Mouse (Mus musculus) thymus, postnatal 0 days (tissue): ENCODE data around the gene Prkce. TPM values are rescaled to one million over a fixed set of nuclear protein-coding genes. Genes with fewer than 3 reads are reported as not detected.

ENCODE experiments used
- DNase-seq: peaks from one replicate; pipeline ENCODE4 v3.0.0-alpha.2; 2015; ENCODE audit warnings: low spot score
- polyA plus RNA-seq: library from polyadenylated mRNA; unstranded; fragments of >200 nt; fragmentation: Nextera tagmentation; extraction: Ambion mirVana; gene quantifications from 2 replicates; pipeline ENCODE4 v1.2.1, GENCODE M21; 2015

Prkce gene
- polyA plus RNA-seq, 1 experiment from 2014 or later: 1.6 TPM

DNA sequence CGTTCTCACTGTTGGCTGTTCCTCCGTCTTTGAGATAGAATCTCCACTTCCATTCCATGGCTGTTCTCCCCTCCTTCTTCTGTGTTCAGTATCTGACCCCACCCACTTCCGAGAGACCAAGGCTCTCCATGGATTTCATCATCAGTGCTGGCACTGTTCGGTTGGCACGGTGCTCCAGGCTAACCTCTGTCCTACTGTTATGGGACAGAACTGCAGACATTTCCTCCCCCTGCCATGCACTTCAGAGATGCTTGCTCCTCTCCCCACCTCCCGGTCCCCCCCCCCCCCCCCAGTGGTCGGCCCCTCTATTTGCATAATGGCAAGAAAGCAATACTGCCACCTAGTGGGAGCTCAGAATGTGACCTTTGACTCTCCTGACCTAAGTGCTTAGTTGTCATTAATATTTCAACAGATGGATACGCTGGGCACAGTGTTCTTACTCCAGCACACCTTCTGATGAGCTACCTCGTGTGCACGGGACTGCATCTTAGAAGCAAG is 125.7 kb downstream of the Prkce start:
- DNase-seq: peak; percentile 80

DNA sequence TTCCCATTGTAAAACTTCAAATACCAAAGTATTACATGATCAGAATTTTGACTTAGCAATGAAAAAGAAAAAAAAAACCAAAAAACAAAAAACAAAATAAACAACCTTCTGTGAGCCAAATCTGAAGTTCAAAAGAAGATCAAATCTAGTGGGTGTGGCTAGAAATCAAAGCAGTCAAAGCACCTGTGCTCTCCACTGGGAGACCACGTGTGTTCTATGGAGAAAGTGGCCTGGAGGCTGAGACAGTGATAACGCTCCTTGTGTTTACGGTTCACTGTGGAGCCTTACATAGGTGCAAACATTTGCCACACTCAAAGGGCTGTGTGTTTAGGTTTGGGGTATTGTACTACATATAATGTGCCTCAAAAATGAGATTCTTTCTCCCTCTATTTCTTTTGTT is 132.0 kb downstream of the Prkce start:
- peak; percentile 41 for DNase-seq

DNA sequence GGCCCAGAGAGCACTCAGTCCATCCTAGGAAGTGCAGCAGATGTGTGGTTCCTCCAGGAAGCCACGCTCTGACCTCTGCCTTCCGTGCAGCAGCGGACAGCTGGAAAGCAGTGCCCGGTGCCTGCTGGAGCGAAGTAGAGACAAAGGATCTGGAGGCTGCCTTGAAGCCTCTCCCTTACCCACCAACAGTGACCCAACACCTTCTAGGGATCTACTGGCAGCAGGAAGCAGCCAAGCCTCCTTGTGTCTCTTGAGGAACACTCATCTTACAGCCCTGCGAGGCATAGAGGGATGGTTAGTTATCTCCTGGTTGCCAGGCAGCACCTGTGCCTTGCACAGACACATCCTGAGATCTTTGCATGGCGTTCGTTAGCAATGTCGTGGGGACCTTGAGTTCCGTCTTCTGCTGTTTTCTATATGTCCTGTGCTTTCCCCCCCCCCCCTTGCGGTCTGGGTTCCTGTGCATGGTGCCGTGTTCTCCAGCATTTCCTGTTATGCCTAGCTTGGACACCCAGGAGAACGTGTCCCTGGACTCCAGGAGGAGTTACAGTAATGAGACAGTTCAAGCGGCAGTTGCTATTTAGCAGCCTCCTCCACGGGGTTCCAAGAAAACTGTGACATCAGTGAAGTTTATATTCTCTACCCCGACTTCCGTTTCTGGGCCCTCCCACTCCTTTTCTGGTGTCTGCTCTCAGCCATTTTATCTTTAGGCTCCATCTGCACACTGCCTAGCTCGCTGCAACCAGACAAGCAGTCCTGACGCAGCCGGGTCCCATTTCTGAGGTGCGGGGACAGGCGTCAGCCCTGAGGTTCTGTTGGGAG is 133.4 kb downstream of the Prkce start:
- DNase-seq: peak; percentile 82

DNA sequence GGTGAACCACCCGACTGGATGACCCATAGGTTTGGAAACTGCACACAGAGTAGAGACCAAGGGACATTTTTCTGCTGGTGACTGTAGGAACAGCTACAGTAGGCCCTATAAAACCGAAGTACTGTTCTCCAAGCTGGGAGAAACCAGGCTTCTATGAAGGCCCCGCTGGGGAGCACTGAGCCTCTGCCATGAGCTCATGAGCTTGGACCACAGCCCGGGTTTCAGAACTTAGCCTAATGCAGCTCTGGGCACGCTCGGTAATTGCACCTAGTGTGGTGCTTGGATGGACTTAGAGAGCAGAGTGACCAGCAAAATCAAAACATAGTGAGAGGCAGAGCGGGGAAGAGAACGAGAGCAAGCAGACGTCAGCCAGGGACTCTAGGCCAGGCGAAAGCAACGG is 134.7 kb downstream of the Prkce start:
- no peak for DNase-seq

DNA sequence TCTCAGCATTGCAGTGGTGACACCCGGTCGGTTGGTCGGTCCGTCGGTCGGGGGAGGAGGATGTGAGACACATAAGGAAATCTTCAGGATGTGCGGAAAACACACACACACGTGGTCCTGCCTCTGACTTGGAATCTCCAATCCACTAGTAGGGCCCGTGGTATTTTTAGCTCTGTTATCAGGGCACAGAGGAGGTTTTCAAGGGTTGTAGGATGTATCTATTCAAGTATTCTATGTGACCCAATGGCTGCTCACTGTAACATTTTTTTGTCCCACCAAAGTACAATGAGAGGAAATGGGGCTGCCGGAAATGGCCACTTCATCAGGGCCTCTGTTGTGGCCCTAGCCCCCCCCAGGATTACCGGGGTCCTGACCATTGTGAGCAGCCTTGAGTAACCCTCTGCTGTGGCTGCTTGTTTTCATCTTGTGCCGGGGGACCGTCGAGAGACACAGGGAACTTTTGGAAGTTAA is 135.3 kb downstream of the Prkce start:
- DNase-seq: no peak

DNA sequence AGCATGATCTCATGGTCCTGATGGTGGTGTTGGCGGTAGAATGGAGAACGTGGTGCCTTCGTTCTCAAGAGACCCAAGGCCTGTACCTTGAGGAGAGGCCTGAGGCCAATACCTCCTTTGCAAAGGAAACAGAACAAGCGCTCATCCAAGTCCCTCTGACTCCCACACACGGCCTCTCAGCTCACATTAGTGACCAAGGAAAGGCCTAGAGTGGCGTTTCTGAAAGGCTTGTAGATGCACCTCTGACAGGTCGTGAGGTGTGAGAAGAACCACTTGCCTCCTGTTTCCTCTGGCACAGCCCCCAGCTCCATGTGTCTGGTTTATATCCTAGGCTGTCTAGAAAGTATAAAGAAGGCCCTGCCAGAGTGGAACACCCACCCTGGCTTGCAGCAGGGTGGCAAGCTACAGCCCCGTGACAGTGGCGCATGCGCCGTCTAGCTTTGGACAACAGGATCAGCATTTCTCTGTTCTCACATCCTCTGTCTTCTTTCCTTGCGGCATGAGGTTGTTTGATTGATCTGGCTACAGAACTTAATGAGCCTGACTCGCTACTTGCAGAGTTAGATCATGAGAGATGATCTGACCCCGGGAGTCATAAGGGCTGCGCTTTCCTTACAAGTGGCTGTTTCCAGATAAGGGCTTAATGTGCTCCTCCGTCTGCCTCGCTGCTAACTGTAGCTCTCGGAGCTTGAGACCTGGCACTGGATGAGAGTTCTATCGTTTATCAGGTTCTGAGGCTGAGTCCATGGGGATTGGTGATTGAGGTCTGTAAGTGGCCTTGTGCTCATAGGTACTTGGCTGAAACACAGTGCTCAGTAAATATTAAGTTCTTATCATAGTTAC is 136.0 kb downstream of the Prkce start:
- DNase-seq: no peak

DNA sequence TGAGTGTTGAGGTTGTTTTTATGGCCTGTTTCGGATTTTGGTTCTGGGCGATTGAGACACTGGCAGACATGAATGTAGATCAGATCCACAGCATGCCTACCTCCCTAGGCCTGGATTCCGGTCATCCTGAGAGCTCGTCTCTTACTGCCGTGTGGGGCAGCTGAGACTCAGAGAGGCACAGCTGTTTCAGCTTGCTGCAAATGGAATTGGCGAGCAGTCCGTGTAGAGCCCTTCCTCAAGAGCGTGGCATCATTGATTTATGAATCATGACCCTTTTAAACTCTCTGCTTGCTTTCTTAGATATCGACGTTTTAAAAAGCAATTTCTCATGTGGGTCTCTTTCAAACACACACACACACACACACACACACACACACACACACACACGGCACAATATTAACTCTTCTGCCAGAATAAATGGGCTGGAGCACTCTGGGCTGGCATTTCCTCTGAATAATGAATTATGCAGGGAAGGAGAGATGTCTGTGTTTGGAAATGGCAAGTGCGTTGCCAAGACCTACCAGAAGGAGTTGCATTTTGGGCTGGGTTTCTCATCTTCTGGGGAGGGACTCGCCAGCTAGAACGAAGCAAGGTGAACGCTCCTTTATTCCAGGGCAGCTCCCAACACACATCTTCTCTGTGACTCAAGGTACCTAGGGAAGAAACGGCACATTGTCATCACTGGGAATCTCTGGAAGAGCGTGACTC is 137.5 kb downstream of the Prkce start:
- no peak for DNase-seq

DNA sequence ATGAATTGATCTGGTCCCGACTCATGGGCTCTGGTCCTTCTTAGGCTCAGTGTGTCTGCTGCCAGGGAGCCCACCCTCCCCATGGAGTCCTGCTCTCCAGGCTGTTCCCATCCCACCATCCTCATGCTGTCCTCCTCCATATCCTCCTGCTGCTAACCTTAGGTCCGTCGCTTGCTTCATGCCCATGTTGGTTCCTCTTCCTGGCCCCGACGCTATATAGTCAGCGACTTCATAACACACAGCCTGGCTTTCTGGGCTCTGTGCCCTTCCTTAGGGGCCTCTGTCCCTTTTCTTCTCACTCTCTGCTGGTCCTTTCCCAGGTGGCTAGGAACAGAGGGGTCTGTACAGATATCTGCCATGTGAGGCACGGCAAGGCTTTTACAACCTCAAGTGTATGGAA is 138.6 kb downstream of the Prkce start:
- no peak for DNase-seq

DNA sequence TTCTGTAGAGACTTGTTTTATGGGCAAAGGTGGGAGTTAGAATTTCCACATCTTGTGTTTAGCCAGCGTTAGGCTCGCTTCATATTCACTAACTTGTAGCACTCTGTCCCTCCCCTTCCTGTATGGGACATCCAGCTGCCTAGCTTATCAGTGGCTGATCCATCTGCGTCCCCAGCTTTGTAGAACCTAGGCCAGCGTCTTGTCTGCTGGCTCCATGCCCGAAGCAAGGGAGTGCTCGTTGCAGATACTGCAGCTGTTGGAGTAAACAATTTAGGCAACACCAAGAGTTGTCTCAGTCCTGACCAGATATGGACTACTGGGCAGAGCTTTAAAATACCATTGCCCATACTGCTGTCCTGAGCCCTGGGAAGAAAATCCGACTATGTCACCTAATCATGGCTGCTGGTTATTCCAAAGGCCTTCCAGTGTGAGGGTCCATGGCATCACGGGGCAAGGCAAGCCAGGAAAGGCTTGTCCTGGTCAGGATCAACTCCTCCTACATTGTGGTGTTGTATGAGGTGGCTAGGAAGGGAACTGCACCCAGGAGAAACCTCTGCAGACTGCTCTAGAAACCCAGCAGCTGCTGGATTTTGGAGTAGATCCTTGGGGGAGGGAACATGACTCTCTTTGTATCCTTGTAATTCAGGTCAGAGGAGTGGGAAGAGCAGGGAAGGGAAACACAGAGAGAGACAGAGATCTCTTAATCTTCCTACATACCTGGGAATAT is 146.0 kb downstream of the Prkce start:
- no peak for DNase-seq

DNA sequence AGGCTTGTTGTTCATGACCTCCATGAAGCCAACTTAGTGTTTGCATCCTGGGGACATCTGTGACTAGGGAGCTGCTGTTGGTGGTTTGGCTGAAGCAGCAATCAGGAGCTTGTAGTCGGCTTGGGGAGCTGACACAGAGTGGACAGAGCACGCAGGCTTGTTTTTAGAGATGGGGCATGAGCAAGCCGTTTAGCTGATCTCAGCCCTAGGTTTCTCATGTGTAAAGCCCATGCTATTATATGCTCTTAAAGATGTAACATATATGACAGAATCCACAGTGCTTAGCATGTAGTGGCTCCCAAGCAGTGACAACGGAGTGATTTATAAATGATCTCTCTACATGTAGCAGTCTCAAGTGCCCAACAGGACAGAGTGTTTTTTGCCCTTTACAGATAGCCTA is 148.3 kb downstream of the Prkce start:
- DNase-seq: no peak

DNA sequence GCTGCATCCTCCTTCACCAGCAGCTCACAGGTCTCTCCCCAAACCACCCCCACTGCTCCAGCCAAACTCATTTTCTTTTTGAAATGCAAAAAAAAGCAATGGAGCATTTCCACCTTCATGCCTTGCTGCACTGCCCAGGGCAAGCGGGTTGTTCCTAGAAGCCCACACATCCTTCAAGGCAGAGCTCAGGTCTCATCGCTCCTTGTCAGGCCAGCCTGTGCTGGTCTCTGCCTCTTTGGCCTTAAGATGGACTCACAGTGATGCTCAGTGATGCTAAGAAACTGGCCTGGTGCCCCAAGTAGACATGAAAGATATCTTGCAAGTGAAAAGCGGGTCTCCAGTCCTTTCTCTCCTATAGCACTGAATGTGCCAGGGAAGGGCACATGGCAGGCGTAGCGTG is 149.2 kb downstream of the Prkce start:
- DNase-seq: no peak

DNA sequence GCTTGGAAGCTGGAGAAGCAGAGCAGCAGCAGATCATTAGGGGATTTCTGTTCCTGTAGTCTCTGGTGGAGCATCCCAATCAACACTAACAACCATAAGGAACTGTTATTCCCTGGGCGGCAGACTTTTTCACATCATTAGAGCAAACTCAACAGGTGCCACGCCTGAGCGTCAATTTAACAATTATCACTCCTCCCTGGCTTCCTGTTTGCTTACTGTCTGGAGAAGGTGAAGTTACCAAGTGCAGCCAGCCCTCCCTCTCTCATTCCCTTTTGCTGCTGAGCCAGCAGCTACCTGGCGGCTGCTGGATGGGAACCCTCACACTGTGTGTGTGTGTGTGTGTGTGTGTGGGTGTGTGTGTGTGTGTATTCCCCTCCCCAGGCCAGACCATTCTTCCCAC is 149.6 kb downstream of the Prkce start:
- DNase-seq: no peak

DNA sequence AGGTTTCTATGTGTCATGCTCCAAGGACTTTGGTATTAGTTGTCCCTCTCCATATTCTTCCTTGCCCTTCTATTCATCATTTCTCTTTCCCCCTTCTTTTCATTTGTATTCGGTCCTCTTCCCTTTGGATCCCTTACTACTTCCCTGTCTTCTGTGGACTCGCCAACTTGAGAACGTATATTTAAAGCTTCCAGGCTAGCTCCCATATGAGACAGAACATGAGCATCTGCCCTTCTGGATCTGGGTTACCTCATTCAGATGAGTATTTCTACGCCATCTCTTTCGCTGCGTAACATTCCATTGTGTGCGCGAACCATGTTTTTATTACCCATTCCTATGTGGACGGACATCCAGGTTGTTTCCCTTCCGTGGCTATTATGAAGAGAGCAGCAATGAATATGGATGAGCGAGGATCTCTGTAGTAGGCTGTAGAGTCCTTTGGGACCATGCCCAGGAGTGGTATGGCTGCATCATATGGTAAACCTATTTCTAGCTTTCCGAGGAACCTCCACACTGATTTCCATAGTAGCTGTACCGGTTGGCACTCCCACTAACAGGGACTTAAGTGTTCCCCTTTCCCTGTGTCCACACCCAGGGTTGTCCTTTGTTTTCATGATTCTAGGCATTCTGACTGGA is 152.5 kb downstream of the Prkce start:
- no peak for DNase-seq

DNA sequence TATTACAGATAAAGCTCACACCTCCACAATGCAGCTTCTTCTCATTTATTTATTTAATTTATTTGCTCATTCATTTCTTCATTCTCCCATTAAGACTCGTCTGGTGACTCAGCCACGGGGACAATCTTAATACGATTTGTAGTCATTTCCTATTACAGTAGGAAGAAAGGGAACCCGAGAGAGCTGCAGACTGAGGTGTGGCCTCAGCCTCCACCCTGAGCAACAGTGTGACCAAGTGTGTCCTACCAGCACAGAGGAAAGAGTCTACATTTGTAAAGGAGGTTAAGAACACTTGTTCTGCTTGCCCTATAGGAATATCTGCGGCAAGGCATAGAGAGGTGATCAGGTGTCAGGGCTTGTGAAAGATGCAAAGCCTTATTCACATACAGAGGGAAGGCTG is 155.3 kb downstream of the Prkce start:
- no peak for DNase-seq

DNA sequence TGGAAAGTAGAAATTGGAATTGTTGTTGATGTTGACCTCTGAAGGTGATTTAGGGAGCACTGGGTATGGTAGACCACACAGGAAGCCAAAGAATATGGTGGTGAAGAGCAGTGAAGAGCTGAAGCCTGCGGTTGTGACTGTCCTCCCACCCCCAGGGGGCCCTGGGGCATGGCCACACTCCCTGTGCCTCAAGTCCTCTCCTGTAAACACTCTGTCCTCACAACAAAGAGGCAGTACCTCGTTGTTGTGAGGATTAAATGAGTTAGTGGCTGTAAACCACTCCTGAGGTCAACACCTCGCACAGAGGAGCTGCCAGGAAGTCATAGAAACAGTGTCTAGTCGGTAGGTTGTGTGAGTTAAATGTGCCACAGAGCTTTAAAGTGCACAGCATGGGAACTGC is 155.7 kb downstream of the Prkce start:
- peak; percentile 24 for DNase-seq

DNA sequence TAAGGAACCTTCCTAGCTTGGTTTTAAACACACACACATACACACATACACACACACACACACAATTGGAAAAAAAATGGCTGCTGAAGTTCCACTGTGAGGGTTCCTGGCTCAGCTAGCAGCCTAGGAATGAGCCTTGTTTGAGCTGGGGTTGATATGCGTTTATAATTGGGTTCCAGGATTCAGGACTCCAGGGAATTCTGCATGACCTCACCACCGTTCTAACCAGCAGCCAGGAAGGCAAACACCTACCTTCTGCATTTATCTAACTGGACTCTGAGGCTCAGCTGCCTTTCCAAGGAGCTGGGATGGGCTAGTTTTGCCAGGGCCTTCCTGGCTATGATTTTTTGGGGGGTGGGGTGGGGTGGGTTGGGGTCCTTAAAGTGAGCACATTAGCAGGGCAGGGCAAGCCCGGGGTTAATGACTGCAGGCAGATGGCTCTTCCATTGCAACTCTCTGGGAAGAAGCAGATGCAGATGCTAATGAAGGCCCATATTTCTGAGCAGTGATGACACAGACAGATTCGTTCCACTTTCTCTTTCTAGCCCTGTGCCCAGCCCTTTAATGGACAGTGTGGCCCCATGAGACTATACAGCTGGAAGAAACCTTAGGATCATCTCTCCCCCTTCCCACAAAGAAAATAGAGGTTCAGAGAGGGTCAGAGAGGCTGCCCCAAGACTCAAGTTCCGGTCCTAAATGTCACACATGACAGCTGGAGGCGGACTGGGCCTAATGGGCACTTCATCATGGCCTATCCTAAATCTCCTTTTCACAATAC is 156.5 kb downstream of the Prkce start:
- no peak for DNase-seq

DNA sequence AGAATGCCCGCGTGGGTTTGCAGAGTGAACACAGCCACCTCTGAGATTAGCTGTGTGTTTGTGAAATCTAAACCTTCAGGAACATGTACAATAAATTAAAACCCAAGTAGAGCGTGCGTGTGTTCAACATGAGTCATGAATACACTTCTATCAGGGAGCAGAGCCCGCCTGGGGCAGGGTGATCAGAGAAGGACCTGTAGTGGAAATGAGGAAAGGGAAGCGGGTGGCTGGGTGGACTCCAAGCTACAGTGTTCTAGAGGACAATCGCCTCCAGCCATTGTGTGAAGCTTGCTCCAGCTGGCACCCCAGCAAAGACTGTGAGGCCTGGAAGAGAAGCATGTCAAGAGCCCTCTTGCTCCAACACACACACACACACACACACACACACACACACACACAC is 157.2 kb downstream of the Prkce start:
- no peak for DNase-seq

DNA sequence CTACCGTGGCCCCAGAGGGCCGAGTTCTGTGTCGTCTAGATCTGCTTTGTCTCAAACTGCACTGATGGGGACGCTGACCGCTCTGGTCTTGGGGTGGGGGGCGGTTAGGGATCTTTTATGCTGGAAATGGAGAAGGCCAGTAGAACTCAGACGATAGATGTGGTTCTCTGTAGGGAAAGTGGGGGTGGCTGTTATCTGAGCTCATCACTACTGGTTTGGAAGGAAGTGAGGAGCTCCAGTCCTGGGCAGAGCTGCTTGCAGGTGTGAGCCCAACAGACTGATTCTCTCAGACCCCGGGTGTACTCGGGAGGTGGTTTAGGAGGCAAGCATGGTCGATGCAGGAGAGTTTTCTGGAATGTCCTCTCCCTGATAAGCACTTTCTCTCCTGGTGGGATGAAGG is 157.7 kb downstream of the Prkce start:
- peak; percentile 29 for DNase-seq

DNA sequence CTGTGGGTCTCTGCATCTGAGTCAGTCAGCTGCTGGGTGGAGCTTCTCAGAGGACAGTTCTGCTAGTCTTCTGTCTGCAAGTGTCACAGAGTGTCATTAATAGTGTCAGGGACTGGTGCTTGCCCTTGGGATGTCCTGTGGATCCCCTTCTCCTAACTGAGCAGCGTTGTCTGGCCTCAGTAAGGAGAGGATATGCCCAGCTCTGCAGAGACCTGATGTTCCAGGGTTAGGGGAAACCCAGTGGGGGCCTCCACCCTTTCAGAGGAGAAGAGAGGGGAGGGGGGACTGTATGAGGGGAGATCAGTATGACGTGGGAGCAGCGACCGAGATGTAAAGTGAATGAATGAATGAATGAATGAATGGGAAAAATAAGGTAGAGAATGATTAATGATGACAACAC is 160.4 kb downstream of the Prkce start:
- DNase-seq: no peak
